Mouse (Mus musculus) urinary bladder, adult 2 months (tissue): ENCODE measurements around the gene D930048N14Rik. TPM values are rescaled to one million over a fixed set of nuclear protein-coding genes. Genes with fewer than 3 reads are reported as not detected.
"Not testable (repeated sequence)": the region's sequence is repeated elsewhere in the genome, so short reads cannot be mapped to it uniquely, and the experiment has no call there.

Source experiments
- DNase-seq: peaks from one replicate; pipeline ENCODE4 v3.0.0; 2022; ENCODE audit warnings: low spot score
- polyA plus RNA-seq: library from polyadenylated mRNA; depleted of rRNA; stranded (reverse); fragments of >200 nt; gene quantifications from 2 replicates; pipeline ENCODE4 v1.2.3, GENCODE M21; 2012; rRNA removed

Gene D930048N14Rik
- polyA plus RNA-seq, result 15.1 and 20.6 TPM in 2 replicates

DNA sequence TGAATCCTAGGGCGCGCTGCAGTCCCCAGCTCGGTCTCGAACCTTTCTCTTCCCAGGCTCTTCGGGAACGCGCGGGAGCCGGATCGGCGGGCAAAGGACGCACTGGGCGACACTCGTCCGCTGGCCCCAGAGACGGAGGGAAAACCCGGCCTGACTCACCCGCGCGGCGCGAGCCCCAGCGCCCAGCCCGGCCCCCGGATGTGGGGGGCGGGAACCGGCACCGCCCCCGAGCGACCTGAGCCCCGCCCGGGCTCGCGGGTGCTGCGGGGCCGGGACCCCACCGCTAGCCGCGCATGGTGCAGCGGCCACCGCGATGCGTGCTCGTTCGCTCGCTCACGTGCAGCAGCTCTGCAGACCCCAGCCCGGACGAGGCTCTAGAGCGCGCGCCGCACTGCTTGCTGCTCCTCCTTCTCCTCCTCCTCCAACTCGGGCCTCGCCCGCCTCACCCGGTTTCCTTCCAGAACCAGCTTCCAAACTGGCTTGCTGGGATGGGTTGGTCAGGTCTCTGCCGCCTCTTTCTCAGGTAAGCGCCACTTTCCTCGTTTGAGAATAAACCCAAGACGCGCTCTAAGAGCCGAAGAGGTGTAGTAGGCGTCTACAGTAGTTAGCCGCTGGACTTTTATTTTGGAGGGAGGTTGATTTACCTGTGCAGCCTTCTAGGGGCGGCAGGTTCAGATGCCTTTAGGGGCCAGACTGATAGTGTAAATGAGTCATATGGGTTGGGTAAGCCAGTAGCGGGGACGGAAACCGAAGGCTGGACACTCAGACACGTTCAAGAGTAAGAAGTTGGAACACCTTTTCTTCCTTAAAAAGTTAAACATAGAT is at the start of gene D930048N14Rik, which contains the start of gene N4bp3:
D930048N14Rik (plus strand) TSS at position 264 of the 825 bp plus-strand sequence.
N4bp3 (minus strand) TSS at position 152 of the 825 bp plus-strand sequence.
- peak; percentile 75 for DNase-seq

GRCm38 (mm10) chr11:51602253-51602652 is 48.5 kb upstream of the D930048N14Rik start:
- DNase-seq, result no peak

DNA sequence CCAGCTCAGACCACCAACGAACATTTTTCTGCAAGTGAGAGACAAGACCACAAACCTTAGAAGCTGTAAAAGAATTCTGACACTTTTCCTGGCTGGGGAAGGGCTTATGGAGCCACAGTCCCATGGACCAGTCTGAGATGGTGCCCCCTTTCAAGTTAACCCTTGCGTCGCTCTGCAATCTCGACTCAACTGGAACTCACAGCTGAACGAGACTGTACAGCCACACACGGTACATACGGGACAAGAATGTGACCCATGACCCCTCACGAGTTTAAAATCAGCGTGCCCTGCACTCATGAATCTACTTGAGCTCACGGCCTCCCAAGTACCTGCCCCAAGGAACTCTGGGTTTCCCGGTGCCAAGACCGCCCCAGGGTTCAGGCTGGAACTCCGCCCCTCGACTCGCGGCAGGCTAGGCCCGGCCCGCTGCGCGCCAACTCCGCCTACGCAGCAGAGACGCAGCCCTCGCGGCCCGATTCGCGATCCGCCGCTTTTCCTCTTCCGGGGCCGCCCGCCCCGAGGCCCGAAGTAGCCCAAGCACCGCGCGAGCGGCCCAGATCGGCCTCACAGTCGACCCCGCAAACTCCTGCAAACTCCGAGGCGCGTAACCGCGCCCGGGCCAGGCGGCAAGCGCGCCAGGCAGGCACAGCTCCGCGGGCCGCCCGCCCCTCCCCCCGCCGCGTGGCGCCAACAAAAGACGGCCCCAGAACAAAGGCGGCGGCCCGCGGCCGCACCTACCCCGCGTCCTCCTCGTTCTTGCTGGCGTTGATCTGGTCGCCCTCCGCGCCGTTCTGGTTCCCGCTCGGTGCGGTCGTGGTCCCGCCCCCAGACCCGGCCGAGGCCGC is 44.9 kb upstream of the D930048N14Rik start:
- DNase-seq, result peak; percentile 89

- DNase-seq, result peak; percentile 98
Measured at GRCm38 (mm10) chr11:51606447-51607095, 44.2 kb upstream of the D930048N14Rik start, which contains the start of gene Hnrnpab. Gene Hnrnpab, minus strand, starts transcription at chr11:51606847.

- DNase-seq, result no peak
Measured at GRCm38 (mm10) chr11:51607096-51607738, 43.5 kb upstream of the D930048N14Rik start.

DNA sequence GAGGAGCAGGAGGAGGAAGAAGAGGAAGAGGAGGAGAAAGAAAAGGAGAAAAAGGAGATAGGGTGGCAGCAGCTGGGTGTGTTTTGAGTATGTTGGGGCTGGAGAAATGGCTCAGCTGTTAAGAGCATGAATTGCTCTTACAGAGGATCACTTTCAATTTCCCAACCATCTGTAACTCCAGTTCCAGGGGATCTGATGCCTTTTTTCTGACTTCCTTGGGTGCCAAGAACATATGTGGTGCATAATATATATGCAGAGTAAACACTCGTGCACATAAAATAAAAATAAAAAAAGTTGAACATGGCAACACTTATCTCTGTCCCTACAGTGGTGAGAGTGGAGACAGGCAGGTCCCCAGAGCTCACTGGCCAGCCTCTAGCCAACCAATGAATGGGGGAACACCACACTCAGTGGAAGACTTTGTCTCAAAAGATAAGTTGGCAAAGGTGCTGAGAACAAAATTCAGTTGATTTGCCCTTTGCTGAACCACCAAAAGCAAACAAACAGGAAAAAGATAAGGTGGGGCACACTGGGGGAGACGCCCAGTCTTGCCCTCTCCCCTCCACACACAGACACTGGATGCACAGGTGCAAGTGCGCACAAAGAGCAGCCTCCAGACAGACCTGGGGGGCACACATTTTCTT is 41.4 kb upstream of the D930048N14Rik start:
- DNase-seq, result no peak

- not testable (repeated sequence) for DNase-seq
Measured at GRCm38 (mm10) chr11:51609940-51610339, 40.8 kb upstream of the D930048N14Rik start.

- DNase-seq, result no peak
Measured at GRCm38 (mm10) chr11:51614256-51614655, 36.5 kb upstream of the D930048N14Rik start.

DNA sequence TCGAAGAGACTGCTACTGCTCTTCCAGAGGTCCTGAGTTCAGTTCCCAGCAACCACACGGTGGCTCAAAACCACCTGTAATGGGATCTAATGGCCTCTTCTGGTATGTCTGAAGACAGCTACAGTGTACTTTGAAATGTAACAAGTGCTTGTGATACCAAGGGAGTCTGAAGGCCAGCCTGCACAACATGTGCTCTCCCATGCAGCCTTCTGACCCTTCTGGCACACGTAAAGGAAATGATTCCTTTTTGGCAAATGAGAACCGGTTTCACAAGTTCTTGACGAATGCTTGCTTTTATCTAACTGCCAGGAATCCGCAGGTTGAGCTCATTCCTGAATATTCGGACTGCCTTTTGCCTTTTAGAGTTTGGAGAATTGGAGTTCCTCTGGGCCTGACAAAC is 35.6 kb upstream of the D930048N14Rik start:
- no peak for DNase-seq

GRCm38 (mm10) chr11:51615601-51616000 is 35.2 kb upstream of the D930048N14Rik start:
- peak; percentile 61 for DNase-seq

DNA sequence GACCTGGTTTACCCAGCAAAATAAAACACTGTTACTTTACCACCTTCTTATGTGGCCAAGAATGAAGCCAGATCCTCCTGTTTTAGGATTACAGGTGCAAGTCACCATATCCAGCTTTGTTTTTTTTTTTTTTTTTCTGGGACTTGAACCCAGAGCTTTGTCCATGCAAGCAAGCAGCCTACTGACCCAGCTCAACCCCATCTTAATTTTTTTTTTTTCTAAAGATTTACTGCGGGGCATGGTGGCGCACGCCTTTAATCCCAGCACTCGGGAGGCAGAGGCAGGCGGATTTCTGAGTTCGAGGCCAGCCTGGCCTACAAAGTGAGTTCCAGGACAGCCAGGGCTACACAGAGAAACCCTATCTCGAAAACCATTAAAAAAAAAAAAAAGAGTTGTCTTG is 34.6 kb upstream of the D930048N14Rik start:
- DNase-seq, result not testable (repeated sequence)

DNA sequence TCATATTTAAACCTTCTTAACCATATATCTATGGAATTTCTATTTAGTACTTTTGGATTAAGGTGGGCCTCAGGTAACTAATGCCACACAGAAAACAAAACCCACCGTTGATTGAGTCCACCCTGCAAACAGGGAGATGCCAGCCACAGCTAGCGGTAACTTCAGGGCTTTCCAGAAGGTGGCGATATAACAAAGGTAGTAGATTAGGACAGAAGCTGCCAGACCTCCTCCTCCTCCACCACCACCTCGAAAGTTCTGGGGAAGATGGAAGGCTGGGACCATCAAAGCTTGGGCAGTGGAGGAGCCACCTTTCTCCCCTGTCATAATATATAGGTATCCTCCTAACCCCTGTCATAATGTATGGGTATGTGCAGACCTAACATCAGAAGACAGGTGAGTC is 33.1 kb upstream of the D930048N14Rik start:
- DNase-seq, result no peak

- no peak for DNase-seq
Measured at GRCm38 (mm10) chr11:51618894-51619408, 31.8 kb upstream of the D930048N14Rik start.

- peak; percentile 67 for DNase-seq
Measured at GRCm38 (mm10) chr11:51619409-51620060, 31.2 kb upstream of the D930048N14Rik start, which contains the start of gene Nhp2. Gene Nhp2, plus strand, starts transcription at chr11:51619735.

DNA sequence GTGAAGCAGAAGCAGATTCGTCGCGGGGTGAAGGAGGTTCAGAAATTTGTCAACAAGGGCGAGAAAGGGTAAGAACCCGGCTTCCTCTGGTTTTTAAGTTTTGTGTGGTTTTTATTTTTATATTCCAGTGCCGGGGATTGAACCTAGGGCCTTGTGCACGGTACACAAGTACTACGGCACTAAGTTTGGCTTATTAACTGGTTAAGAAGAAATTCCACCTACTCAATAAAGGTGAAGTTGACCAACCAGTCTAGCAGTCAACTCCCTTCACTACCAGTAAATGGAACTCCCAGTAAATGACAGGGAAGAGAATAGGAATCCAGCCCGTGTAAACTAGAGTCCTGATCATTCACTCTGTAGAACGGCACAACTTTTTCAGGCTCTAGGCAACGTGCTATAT is 30.7 kb upstream of the D930048N14Rik start:
- DNase-seq, result no peak

GRCm38 (mm10) chr11:51621776-51622175 is 29.0 kb upstream of the D930048N14Rik start:
- no peak for DNase-seq

DNA sequence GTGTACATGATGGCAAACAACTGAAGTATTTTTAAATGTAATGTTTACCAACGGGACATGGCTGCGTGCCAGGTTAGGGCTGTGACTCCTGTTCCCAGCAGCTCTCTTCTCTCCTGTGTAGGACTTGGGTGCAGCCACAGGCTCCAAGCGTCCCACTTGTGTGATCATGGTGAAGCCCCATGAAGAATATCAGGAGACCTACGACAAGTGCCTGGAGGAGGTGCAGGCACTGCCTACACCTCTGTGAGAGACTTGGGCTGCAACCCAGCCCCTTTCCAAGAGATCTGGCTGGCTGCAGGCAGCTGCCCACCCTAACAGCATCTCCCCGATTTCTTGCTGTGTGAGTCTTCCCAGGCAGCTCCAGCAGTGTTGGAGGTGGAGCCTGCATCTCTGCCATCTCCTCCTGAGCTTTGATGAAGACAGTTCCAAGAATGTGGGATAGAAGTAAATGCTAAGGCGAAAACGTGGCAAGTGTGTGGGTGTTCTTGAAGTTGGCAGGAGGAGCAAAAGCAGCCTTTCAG is 27.7 kb upstream of the D930048N14Rik start:
- DNase-seq, result no peak

GRCm38 (mm10) chr11:51625187-51625820 is 25.4 kb upstream of the D930048N14Rik start:
- no peak for DNase-seq

GRCm38 (mm10) chr11:51627425-51627824 is 23.3 kb upstream of the D930048N14Rik start:
- no peak for DNase-seq
